Mouse (Mus musculus): ENCODE measurements around the gene Lhfpl5. TPM values are rescaled to one million over a fixed set of nuclear protein-coding genes. Genes with fewer than 3 reads are reported as not detected.

Gene Lhfpl5
- polyA plus RNA-seq, 1 experiment from 2014 or later = 4.2 TPM

DNA sequence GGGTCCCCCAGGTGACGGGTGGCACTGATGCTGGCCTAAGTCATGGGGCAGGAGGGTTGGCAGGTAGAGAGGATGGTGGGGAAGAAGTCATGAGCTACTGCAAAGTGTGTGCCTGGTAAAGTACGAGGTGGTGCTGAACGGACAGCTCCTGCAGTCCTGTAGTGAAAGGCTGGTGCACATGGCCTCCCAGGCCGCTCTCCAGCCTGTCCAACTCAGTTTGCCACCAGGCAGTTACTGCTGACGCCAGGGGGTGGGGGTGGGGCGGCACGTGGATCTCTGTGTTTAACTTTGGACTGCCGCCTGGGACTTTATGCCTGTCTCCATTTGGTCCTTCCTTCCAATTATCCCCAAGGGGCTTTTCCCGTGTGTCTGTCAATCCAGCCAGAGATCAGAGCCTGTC is 5.0 kb downstream of the Lhfpl5 start:
- H3K27me3 ChIP-seq = no peaks in the 10 kb centered on the region
- H3K4me3 ChIP-seq (replicated peaks) = no peak overlapping the region
- no peaks in the 10 kb centered on the region for H3K9me3 ChIP-seq
- H3K27ac ChIP-seq = no peak overlapping the region
- no peak overlapping the region for H3K4me2 ChIP-seq (replicated peaks)
- no peak overlapping the region for H3K9ac ChIP-seq (replicated peaks)
- H3K36me3 ChIP-seq = no peaks in the 10 kb centered on the region
- 6% methylated on average over 9 of the region's 9 CpGs for WGBS
- peaks cover 11% of the 10 kb centered on the region for H3K4me1 ChIP-seq (replicated peaks)
- ATAC-seq = no peak

DNA sequence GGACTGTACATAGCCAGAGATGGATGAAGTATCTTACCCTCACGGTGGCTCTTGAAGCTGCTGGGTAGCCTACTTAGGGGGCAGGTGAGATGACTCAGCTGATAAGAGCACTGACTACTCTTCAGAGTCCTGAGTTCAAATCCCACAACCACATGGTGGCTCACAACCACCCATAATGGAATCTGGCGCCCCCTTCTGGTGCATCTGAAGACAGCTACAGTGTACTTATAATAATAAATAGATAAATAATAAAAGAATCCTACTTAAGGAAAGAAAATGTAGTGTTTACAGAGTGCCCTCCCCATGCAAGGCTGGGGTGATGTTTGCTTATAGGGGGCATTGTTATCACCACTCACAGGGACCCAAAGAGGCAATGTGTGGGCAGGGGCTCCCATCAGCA is 5.6 kb downstream of the Lhfpl5 start:
- no peak overlapping the region for H3K9ac ChIP-seq (replicated peaks)
- no peak overlapping the region for H3K4me2 ChIP-seq (replicated peaks)
- no peaks in the 10 kb centered on the region for H3K36me3 ChIP-seq
- no peaks in the 10 kb centered on the region for H3K27me3 ChIP-seq
- H3K27ac ChIP-seq = no peak overlapping the region
- H3K4me3 ChIP-seq (replicated peaks) = no peak overlapping the region
- H3K9me3 ChIP-seq = no peaks in the 10 kb centered on the region
- peaks cover 5% of the 10 kb centered on the region; the same call in 1 of the 2 replicates for H3K4me1 ChIP-seq (replicated peaks)
- 59% methylated on average over 2 of the region's 2 CpGs for WGBS
- ATAC-seq = no peak

DNA sequence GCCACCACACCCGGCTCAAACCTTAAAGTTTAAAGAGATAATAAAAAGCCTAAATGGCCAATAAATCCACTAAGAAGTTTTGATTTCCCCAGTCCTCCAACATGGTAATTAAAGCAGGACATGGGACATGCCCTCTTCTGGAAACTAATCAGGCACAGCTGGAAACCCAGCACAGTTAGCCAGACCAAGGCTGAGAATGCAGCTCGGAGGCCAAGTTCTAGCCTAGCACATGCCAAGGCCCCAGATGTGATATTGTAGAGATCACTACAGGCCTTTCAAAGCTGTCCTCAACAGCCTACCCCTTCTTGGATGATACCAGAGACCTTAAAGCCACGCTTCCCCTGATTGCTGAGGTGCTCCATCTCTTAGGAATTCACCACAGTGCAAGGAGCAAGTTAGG is 11.1 kb downstream of the Lhfpl5 start:
- Histone ChIP-seq H3K27me3 (no peaks in the 10 kb centered on the region), H3K9ac (replicated peaks) (no peak overlapping the region), H3K36me3 (peaks cover 41% of the 10 kb centered on the region), H3K4me1 (replicated peaks) (no peaks in the 10 kb centered on the region), H3K4me2 (replicated peaks) (no peak overlapping the region), H3K4me3 (replicated peaks) (no peak overlapping the region), H3K9me3 (no peaks in the 10 kb centered on the region), H3K27ac (no peak overlapping the region)
- 90% methylated on average over 3 of the region's 3 CpGs for WGBS
- no peak for ATAC-seq

- Histone ChIP-seq H3K9ac (replicated peaks) (no peak overlapping the region), H3K4me2 (replicated peaks) (no peak overlapping the region), H3K27ac (no peak overlapping the region), H3K4me1 (replicated peaks) (no peaks in the 10 kb centered on the region), H3K27me3 (no peaks in the 10 kb centered on the region), H3K36me3 (peaks cover 62% of the 10 kb centered on the region), H3K4me3 (replicated peaks) (no peak overlapping the region), H3K9me3 (no peaks in the 10 kb centered on the region)
- no peak for ATAC-seq
- 88% methylated on average over 2 of the region's 2 CpGs for WGBS
These were observed 13.2 kb downstream of the Lhfpl5 start for GRCm38 (mm10) chr17:28588591-28588990.

- no peak for ATAC-seq
- Histone ChIP-seq H3K4me2 (replicated peaks) (no peak overlapping the region), H3K9ac (replicated peaks) (no peak overlapping the region), H3K4me1 (replicated peaks) (no peaks in the 10 kb centered on the region), H3K36me3 (peaks cover 76% of the 10 kb centered on the region), H3K27ac (no peak overlapping the region), H3K9me3 (no peaks in the 10 kb centered on the region), H3K27me3 (no peaks in the 10 kb centered on the region), H3K4me3 (replicated peaks) (no peak overlapping the region)
- 93% methylated on average over 3 of the region's 3 CpGs for WGBS
These were observed 15.2 kb downstream of the Lhfpl5 start for GRCm38 (mm10) chr17:28590596-28590995.

- Histone ChIP-seq H3K4me1 (replicated peaks) (no peaks in the 10 kb centered on the region), H3K27ac (no peak overlapping the region), H3K36me3 (peaks cover 85% of the 10 kb centered on the region), H3K9ac (replicated peaks) (no peak overlapping the region), H3K9me3 (no peaks in the 10 kb centered on the region), H3K4me3 (replicated peaks) (no peak overlapping the region), H3K4me2 (replicated peaks) (no peak overlapping the region), H3K27me3 (no peaks in the 10 kb centered on the region)
- 94% methylated on average over 5 of the region's 5 CpGs for WGBS
- no peak for ATAC-seq
These were observed 16.0 kb downstream of the Lhfpl5 start for GRCm38 (mm10) chr17:28591476-28591875.

GRCm38 (mm10) chr17:28592998-28593397 is 17.6 kb downstream of the Lhfpl5 start:
- H3K4me3 ChIP-seq (replicated peaks) = no peak overlapping the region
- 23% methylated on average over 4 of the region's 4 CpGs for WGBS
- H3K4me1 ChIP-seq (replicated peaks) = no peaks in the 10 kb centered on the region
- no peak overlapping the region for H3K27ac ChIP-seq
- peaks cover 89% of the 10 kb centered on the region for H3K36me3 ChIP-seq
- H3K9ac ChIP-seq (replicated peaks) = no peak overlapping the region
- ATAC-seq = no peak
- no peak overlapping the region for H3K4me2 ChIP-seq (replicated peaks)
- H3K9me3 ChIP-seq = no peaks in the 10 kb centered on the region
- H3K27me3 ChIP-seq = no peaks in the 10 kb centered on the region

- ATAC-seq = no peak
- H3K4me3 ChIP-seq (replicated peaks) = no peak overlapping the region
- WGBS = 75% methylated on average over 4 of the region's 4 CpGs
- H3K4me1 ChIP-seq (replicated peaks) = no peaks in the 10 kb centered on the region
- H3K36me3 ChIP-seq = peaks cover 88% of the 10 kb centered on the region
- H3K9me3 ChIP-seq = no peaks in the 10 kb centered on the region
- no peak overlapping the region for H3K9ac ChIP-seq (replicated peaks)
- no peak overlapping the region for H3K4me2 ChIP-seq (replicated peaks)
- H3K27me3 ChIP-seq = no peaks in the 10 kb centered on the region
- H3K27ac ChIP-seq = no peak overlapping the region
These were observed 18.5 kb downstream of the Lhfpl5 start for GRCm38 (mm10) chr17:28593965-28594364.

DNA sequence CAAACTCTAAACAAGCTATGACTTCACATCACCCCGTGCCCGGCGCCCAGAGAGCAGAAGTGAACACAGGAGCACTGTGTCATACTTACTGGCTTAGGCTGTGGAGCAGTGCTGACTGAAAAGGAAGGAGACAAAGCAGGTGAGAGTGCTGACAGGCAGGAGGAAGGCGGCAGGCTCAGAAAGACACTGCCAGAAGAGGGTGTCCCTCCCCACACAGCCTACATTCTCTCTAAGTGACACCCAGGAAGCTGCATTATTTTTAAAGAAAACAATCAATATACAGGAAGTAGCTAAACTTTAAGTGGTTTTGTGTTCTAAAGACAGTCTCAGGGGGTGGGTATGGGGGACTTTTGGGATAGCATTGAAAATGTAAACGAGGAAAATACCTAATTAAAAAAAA is 25.3 kb downstream of the Lhfpl5 start:
- H3K4me2 ChIP-seq (replicated peaks) = no peak overlapping the region
- H3K36me3 ChIP-seq = peaks cover 91% of the 10 kb centered on the region
- H3K27me3 ChIP-seq = no peaks in the 10 kb centered on the region
- no peak overlapping the region for H3K4me3 ChIP-seq (replicated peaks)
- no peak for ATAC-seq
- WGBS = 93% methylated on average over 5 of the region's 5 CpGs
- no peaks in the 10 kb centered on the region for H3K9me3 ChIP-seq
- no peaks in the 10 kb centered on the region for H3K4me1 ChIP-seq (replicated peaks)
- no peak overlapping the region for H3K9ac ChIP-seq (replicated peaks)
- H3K27ac ChIP-seq = no peak overlapping the region

- WGBS = 91% methylated on average over 9 of the region's 9 CpGs
- no peak overlapping the region for H3K4me3 ChIP-seq (replicated peaks)
These were observed 26.3 kb downstream of the Lhfpl5 start for GRCm38 (mm10) chr17:28601557-28602250.

GRCm38 (mm10) chr17:28609543-28609942 is 34.1 kb downstream of the Lhfpl5 start:
- H3K4me2 ChIP-seq (replicated peaks) = no peak overlapping the region
- no peaks in the 10 kb centered on the region for H3K9me3 ChIP-seq
- 86% methylated on average over 3 of the region's 3 CpGs for WGBS
- H3K9ac ChIP-seq (replicated peaks) = no peak overlapping the region
- no peak overlapping the region for H3K27ac ChIP-seq
- H3K36me3 ChIP-seq = peaks cover 41% of the 10 kb centered on the region
- H3K4me1 ChIP-seq (replicated peaks) = no peaks in the 10 kb centered on the region
- ATAC-seq = no peak
- H3K4me3 ChIP-seq (replicated peaks) = no peak overlapping the region
- no peaks in the 10 kb centered on the region for H3K27me3 ChIP-seq

More at GRCm38 (mm10) chr17:28601557-28602250, 26.3 kb downstream of the Lhfpl5 start:
- no peak overlapping the region for H3K4me2 ChIP-seq (replicated peaks)
- H3K9me3 ChIP-seq = no peaks in the 10 kb centered on the region
- no peaks in the 10 kb centered on the region for H3K4me1 ChIP-seq (replicated peaks)
- H3K36me3 ChIP-seq = peaks cover 91% of the 10 kb centered on the region
- no peak for ATAC-seq
- H3K27ac ChIP-seq = no peak overlapping the region
- H3K27me3 ChIP-seq = no peaks in the 10 kb centered on the region
- H3K9ac ChIP-seq (replicated peaks) = no peak overlapping the region

- WGBS = 91% methylated on average over 2 of the region's 2 CpGs
- H3K9ac ChIP-seq (replicated peaks) = no peak overlapping the region
These were observed 37.2 kb downstream of the Lhfpl5 start for GRCm38 (mm10) chr17:28612603-28613002.

GRCm38 (mm10) chr17:28613096-28613495 is 37.7 kb downstream of the Lhfpl5 start:
- Histone ChIP-seq H3K27me3 (no peaks in the 10 kb centered on the region), H3K9me3 (no peaks in the 10 kb centered on the region), H3K4me1 (replicated peaks) (peaks cover 5% of the 10 kb centered on the region), H3K9ac (replicated peaks) (no peak overlapping the region), H3K36me3 (peaks cover 26% of the 10 kb centered on the region), H3K27ac (no peak overlapping the region), H3K4me2 (replicated peaks) (no peak overlapping the region), H3K4me3 (replicated peaks) (no peak overlapping the region)
- 92% methylated on average over 6 of the region's 6 CpGs for WGBS
- no peak for ATAC-seq

More at GRCm38 (mm10) chr17:28612603-28613002, 37.2 kb downstream of the Lhfpl5 start:
- H3K4me1 ChIP-seq (replicated peaks) = peaks cover under 1% of the 10 kb centered on the region
- H3K9me3 ChIP-seq = no peaks in the 10 kb centered on the region
- H3K4me2 ChIP-seq (replicated peaks) = no peak overlapping the region
- no peak overlapping the region for H3K27ac ChIP-seq
- no peak for ATAC-seq
- no peak overlapping the region for H3K4me3 ChIP-seq (replicated peaks)
- H3K36me3 ChIP-seq = peaks cover 30% of the 10 kb centered on the region
- no peaks in the 10 kb centered on the region for H3K27me3 ChIP-seq
